16 mouse cellular contexts compared by ENCODE assay signal in the genomic region with DNA sequence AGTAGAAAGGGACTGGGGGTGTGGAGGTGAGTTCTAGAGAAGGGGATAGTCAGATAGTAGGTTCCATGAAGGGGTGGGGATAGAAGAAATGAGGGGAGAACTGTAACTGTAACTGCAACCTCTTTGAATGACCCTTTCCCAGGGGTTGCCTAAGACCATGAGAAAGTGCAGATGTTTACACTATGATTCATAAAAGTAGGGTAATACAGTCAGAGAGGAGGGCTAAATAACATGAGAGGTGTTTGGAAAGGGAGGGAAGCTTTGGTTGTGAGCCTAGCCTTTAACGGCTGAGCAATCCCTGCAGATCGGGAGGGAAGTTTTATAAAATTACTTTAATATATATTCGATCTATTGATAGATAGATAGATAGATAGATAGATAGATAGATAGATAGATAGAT. TPM values are rescaled to one million over a fixed set of nuclear protein-coding genes. Genes with fewer than 3 reads are reported as not detected.
"Had no signal": no experiment of that assay in that cellular context is flagged by ENCODE, and none has a peak within 500 bp of the region (broad histone marks: within the 10 kb centered on the region; RNA-seq: fewer than 3 reads in every experiment).

No protein-coding gene starts in this region.

- H3K27me3 ChIP-seq: neural tube, embryonic 13.5 days; neural tube, embryonic 15.5 days; stomach, embryonic 15.5 days had no signal

- H3K9ac ChIP-seq: neural tube, embryonic 13.5 days; neural tube, embryonic 15.5 days; stomach, embryonic 15.5 days had no signal

- H3K27ac ChIP-seq: neural tube, embryonic 13.5 days; neural tube, embryonic 15.5 days; stomach, embryonic 15.5 days had no signal

- H3K4me2 ChIP-seq: neural tube, embryonic 13.5 days; neural tube, embryonic 15.5 days; stomach, embryonic 15.5 days had no signal

- H3K9me3 ChIP-seq: neural tube, embryonic 13.5 days; neural tube, embryonic 15.5 days; stomach, embryonic 15.5 days had no signal

- H3K36me3 ChIP-seq: neural tube, embryonic 13.5 days; neural tube, embryonic 15.5 days; stomach, embryonic 15.5 days had no signal

- H3K4me1 ChIP-seq: stomach, embryonic 15.5 days had no signal

- H3K4me3 ChIP-seq: neural tube, embryonic 13.5 days; neural tube, embryonic 15.5 days; stomach, embryonic 15.5 days had no signal

- DNase-seq: retina, postnatal 1 day; right cerebral cortex, adult 18-20 months; right cerebral cortex, postnatal 14 days; right cerebral cortex, postnatal 25 days; right cerebral cortex, postnatal 4 days; spleen, adult 18-20 months; thymus, adult 18-20 months; thymus, adult 2 months; thymus, postnatal 14 days; thymus, postnatal 25 days; thymus, postnatal 36 days; thymus, postnatal 4 days had no signal

RNA-seq across cellular contexts. Expression of a gene that starts 56.9 kb away (rescaled TPM):
- total RNA-seq: neutrophil, adult 5-6 weeks had no signal
